Mouse (Mus musculus) kidney, adult 2 months (tissue): Measurements from ENCODE around the gene Rnf144a.

Experiments used
- CTCF ChIP-seq: fragments of 200-500 bp; conservative IDR thresholded peaks from 2 replicates; pipeline ENCODE4 v1.5.1; 2011; ENCODE audit warnings: low read depth, mild to moderate bottlenecking, control low read depth, low read length, moderate library complexity, mixed read lengths; ENCODE audit not compliant: insufficient read depth, insufficient read length
- POLR2A ChIP-seq: fragments of 200-500 bp; IDR thresholded peaks from one replicate; pipeline ENCODE4 v1.6.1; 2011; ENCODE audit warnings: low read depth, low read length, control low read depth

DNA sequence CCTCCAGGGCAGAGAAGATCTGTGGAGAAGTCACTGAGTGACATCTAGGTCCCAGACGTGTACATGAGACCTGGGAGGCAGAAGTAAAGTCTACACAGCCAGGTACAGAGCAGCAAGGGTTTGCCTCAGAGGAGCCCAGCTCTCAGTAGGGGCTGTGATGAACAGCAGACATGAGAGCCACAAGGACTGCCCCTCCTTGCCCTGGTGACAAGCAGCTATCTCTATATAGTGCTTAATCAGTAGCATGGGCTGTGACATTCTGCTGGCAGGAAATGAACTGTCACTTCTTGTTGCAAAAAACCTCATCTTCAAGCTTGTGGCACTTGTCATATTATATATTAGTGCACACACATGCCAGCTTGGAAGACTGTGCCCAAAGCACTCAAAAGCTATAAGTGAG lies 81.4 kb downstream of the Rnf144a start:
- no peak for TF ChIP-seq CTCF
- no peak for TF ChIP-seq POLR2A
